Mouse (Mus musculus) midbrain, embryonic 16.5 days (tissue): ENCODE measurements around the gene Cntrob. TPM values are rescaled to one million over a fixed set of nuclear protein-coding genes. Genes with fewer than 3 reads are reported as not detected.
A peak's percentile ranks its signal among the peaks of the same experiment; 100 is the strongest.

Experiments
- ATAC-seq: fragments of 200-750 bp; cut with Nextera tagmentation; 2 replicates; pipeline ENCODE4 v1.8.0; 2017; ENCODE audit warnings: moderate TSS enrichment
- H3K27ac ChIP-seq: fragments of 300-500 bp; sonication (generic); 2 replicates; pipeline ENCODE4 v1.5.1; 2014; ENCODE audit warnings: mild to moderate bottlenecking, low read length, mixed read lengths
- H3K27me3 ChIP-seq: fragments of 300-500 bp; sonication (generic); 2 replicates; pipeline ENCODE4 v1.6.1; 2014; ENCODE audit warnings: low read depth, low read length, mixed read lengths; ENCODE audit not compliant: control insufficient read depth, insufficient read depth
- H3K36me3 ChIP-seq: fragments of 300-500 bp; sonication (generic); 2 replicates; pipeline ENCODE4 v1.6.1; 2014; ENCODE audit warnings: mild to moderate bottlenecking, low read length, moderate library complexity, mixed read lengths; ENCODE audit not compliant: control insufficient read depth, insufficient read depth
- H3K4me1 ChIP-seq: fragments of 300-500 bp; sonication (generic); 2 replicates; pipeline ENCODE4 v1.6.1; 2014; ENCODE audit warnings: mild to moderate bottlenecking, low read length, mixed read lengths; ENCODE audit not compliant: control insufficient read depth, insufficient read depth
- H3K4me2 ChIP-seq: fragments of 300-500 bp; sonication (generic); 2 replicates; pipeline ENCODE4 v1.6.1; 2014; ENCODE audit warnings: mild to moderate bottlenecking, low read length, mixed read lengths
- H3K4me3 ChIP-seq: fragments of 300-500 bp; sonication (generic); 2 replicates; pipeline ENCODE4 v1.5.1; 2014; ENCODE audit warnings: low read depth, mild to moderate bottlenecking, low read length, moderate library complexity, mixed read lengths
- H3K9ac ChIP-seq: fragments of 300-500 bp; sonication (generic); 2 replicates; pipeline ENCODE4 v1.6.1; 2014; ENCODE audit warnings: low read depth, low read length, mixed read lengths
- H3K9me3 ChIP-seq: fragments of 300-500 bp; sonication (generic); replicated peaks from 2 replicates; pipeline ENCODE4 v1.6.1; 2014; ENCODE audit warnings: mild to moderate bottlenecking, low read length, mixed read lengths; ENCODE audit not compliant: control insufficient read depth, poor library complexity, severe bottlenecking
- WGBS: fragments of 180-500 bp; shearing (Covaris S2); extraction: QIAGEN DNeasy Blood & Tissue Kit; methylation state at CpG from one replicate; pipeline ENCODE4 v1.1.7; 2014; 5-methylcytosine and 5-hydroxymethylcytosine counted together
- polyA plus RNA-seq: library from polyadenylated mRNA; unstranded; fragments of >200 nt; fragmentation: Nextera tagmentation; extraction: Ambion mirVana; gene quantifications from 2 replicates; pipeline ENCODE4 v1.2.1, GENCODE M21; 2015

The Cntrob gene
- polyA plus RNA-seq, 1 experiment from 2014 or later: 21.7 TPM

- Histone ChIP-seq H3K36me3 (no peaks in the 10 kb centered on the region), H3K9ac (no peak overlapping the region), H3K4me1 (peaks cover 24% of the 10 kb centered on the region; the same call in 1 of the 2 replicates), H3K4me3 (no peak overlapping the region), H3K27ac (no peak overlapping the region), H3K27me3 (no peaks in the 10 kb centered on the region; the same call in 1 of the 2 replicates), H3K4me2 (peak overlapping the region; percentile 70), H3K9me3 (no peaks in the 10 kb centered on the region)
- no peak for ATAC-seq
- WGBS: 95% methylated on average over 6 of the region's 6 CpGs
Measured at GRCm38 (mm10) chr11:69331152-69331551, 7.6 kb upstream of the Cntrob start.

- no peak for ATAC-seq
Measured at GRCm38 (mm10) chr11:69328517-69328916, 4.9 kb upstream of the Cntrob start.

GRCm38 (mm10) chr11:69327648-69328047, 4.1 kb upstream of the Cntrob start:
- H3K4me1 ChIP-seq: peaks cover 40% of the 10 kb centered on the region

More at GRCm38 (mm10) chr11:69328517-69328916, 4.9 kb upstream of the Cntrob start:
- Histone ChIP-seq H3K27ac (no peak overlapping the region), H3K36me3 (no peaks in the 10 kb centered on the region), H3K27me3 (no peaks in the 10 kb centered on the region; the same call in 1 of the 2 replicates), H3K4me3 (no peak overlapping the region), H3K4me2 (no peak overlapping the region), H3K9ac (no peak overlapping the region), H3K9me3 (no peaks in the 10 kb centered on the region), H3K4me1 (peaks cover 36% of the 10 kb centered on the region)
- 93% methylated on average over 6 of the region's 6 CpGs for WGBS

DNA sequence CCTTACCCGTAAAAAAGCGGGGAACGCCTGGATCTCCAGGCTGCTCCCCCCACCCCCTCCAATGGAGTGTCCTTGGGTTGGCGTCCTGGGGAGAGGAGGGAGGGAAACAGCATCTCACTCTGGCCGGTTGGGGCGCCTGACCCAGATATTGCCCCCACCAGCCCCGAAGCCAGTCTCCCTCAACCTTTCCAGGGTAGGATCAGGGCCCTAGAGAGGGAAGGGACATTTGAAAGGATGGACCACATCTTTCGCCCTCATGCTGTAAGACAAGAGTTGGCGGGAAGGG, 3.5 kb upstream of the Cntrob start:
- no peaks in the 10 kb centered on the region for H3K36me3 ChIP-seq
- no peaks in the 10 kb centered on the region for H3K9me3 ChIP-seq
- H3K4me3 ChIP-seq: peak overlapping the region; percentile 50
- no peak overlapping the region for H3K27ac ChIP-seq
- peak overlapping the region; percentile 78 for H3K4me2 ChIP-seq
- H3K4me1 ChIP-seq: peaks cover 41% of the 10 kb centered on the region
- no peak overlapping the region for H3K9ac ChIP-seq
- WGBS: 13% methylated on average over 9 of the region's 9 CpGs
- no peak for ATAC-seq
- H3K27me3 ChIP-seq: no peaks in the 10 kb centered on the region; the same call in 1 of the 2 replicates

More at GRCm38 (mm10) chr11:69327648-69328047, 4.1 kb upstream of the Cntrob start:
- no peaks in the 10 kb centered on the region; the same call in 1 of the 2 replicates for H3K27me3 ChIP-seq
- no peak overlapping the region for H3K4me2 ChIP-seq
- H3K27ac ChIP-seq: no peak overlapping the region
- ATAC-seq: no peak
- H3K9ac ChIP-seq: no peak overlapping the region
- H3K4me3 ChIP-seq: no peak overlapping the region
- no peaks in the 10 kb centered on the region for H3K9me3 ChIP-seq
- no peaks in the 10 kb centered on the region for H3K36me3 ChIP-seq
- 57% methylated on average over 6 of the region's 6 CpGs for WGBS

- under 1% methylated on average over 45 of the region's 45 CpGs for WGBS
- peak overlapping the region; percentile 50 for H3K4me3 ChIP-seq
Measured at GRCm38 (mm10) chr11:69326408-69327156, 3.0 kb upstream of the Cntrob start.

DNA sequence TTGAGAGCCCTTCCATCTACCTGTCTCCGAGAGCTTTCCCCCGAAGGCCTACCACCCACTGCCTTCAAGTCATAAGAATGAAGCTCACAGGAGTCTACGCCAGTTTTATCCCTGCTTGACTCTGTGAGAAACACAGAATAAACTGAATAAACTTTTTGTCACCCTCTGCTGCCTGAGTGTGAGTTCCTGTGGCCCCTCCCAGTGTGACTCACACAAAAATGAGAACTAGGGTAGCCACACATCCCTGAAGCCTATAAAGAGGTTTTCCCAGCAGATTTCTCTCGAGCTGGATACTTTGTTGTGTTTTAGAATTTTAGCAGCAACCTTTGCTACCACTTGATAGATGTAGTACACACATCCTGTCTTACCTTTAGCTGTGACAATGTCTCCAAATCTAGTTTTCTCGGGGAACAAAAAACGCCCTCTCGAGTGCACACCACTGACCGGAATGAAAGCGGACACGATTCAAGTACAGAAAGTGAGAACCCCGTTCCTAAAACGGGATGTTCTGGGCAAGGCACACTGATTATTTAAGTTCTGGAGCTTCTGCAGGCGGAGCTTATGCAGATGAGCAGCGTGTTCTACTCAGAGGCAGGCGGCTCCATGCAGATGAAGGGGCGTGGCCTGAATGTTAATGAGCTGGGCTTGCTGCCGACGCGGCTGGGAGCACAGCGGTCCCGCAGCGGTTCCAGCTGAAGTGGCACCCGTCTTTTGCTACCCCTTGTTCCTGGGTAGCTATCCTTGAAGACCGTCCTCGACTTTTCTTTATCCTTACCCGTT, 2.2 kb upstream of the Cntrob start, which contains the start of gene Kcnab3:
TSS of gene Kcnab3 (plus strand) at position 631 of the 780 bp plus-strand sequence.
- Histone ChIP-seq H3K27me3 (no peaks in the 10 kb centered on the region; the same call in 1 of the 2 replicates), H3K4me1 (peaks cover 39% of the 10 kb centered on the region), H3K4me2 (peak within 1 kb of the TSS; percentile 78), H3K9me3 (no peaks in the 10 kb centered on the region), H3K36me3 (no peaks in the 10 kb centered on the region), H3K4me3 (peak within 1 kb of the TSS; percentile 50), H3K27ac (no peak within 1 kb of the TSS; the same call in 1 of the 2 replicates), H3K9ac (peak within 1 kb of the TSS; percentile 73)
- 12% methylated on average over 26 of the region's 26 CpGs for WGBS
- peak; percentile 37; the same call in 1 of the 2 replicates for ATAC-seq

More at GRCm38 (mm10) chr11:69326408-69327156, 3.0 kb upstream of the Cntrob start:
- 0 out of 2 replicates have a peak, but pooled peaks have one; percentile 2 for ATAC-seq
- H3K27me3 ChIP-seq: no peaks in the 10 kb centered on the region; the same call in 1 of the 2 replicates
- no peak overlapping the region for H3K27ac ChIP-seq
- H3K9me3 ChIP-seq: no peaks in the 10 kb centered on the region
- peak overlapping the region; percentile 78 for H3K4me2 ChIP-seq
- no peaks in the 10 kb centered on the region for H3K36me3 ChIP-seq
- H3K4me1 ChIP-seq: peaks cover 43% of the 10 kb centered on the region
- H3K9ac ChIP-seq: peak overlapping the region; percentile 73

DNA sequence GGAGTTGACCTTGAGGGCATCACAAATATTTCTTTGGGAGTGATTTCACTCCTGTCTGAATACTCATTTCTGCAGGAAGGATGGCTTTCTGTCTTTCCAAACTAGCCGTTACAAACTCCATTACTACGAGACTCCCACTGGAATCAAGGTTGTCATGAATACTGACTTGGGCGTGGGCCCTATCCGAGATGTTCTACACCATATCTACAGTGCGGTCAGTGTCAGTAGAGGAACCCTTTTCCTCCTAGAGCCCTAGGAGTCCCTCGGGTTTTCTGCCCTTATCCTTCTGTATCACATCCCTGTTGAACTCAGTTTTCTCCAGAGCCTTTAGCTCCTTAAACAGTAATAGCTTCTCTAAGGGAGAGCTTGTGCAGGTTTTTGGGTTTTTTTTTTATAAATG, 1.2 kb upstream of the Cntrob start:
- no peak overlapping the region for H3K27ac ChIP-seq
- H3K9ac ChIP-seq: 0 out of 2 replicates have a peak overlapping the region, but pooled peaks have one; percentile 77
- peak overlapping the region; percentile 91 for H3K4me2 ChIP-seq
- H3K4me3 ChIP-seq: peak overlapping the region; percentile 68
- H3K36me3 ChIP-seq: 0 out of 2 replicates have a peak, but pooled peaks cover 1% of the 10 kb centered on the region
- H3K4me1 ChIP-seq: peaks cover 39% of the 10 kb centered on the region
- WGBS: 89% methylated on average over 6 of the region's 6 CpGs
- no peaks in the 10 kb centered on the region for H3K9me3 ChIP-seq
- H3K27me3 ChIP-seq: no peaks in the 10 kb centered on the region; the same call in 1 of the 2 replicates
- no peak for ATAC-seq

DNA sequence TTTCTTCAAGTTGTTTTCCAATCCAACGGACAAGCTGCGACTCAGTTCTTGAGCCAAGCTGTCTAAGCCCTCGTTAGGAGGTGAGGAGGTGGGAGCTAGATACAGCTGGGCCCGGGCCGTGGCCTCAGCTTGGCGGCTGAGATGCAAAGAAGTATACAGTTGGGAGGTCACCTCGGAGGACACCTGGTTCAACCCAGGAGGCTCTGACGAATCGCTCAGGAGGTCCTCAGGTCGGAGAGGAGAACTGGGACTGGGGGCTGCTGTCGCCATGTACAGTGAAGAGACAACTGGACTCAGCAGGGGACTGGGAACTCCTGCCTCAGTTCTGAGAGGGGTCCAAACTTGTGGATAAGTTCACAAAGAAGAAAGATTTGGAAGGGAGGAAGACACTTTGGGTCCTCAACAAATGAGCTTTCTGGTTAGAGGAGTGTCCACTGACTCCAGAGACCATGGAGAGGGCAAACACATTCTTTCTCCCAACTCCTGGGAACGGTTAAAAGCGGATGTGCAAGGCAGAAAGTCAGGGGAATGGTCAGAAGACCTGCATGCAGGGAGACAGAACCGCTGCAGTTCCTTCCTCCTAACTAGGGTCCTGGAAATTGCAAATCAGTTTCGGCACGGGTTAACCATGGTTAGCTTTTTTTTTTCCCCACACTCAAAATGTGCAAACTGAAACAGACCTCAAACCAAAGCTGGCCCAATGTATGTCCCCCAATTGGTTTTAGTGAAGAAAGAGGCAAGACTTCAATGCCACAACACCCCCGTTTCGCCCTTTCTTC, 693 bp downstream of the Cntrob start:
- Histone ChIP-seq H3K4me2 (peak overlapping the region; percentile 82), H3K4me1 (peaks cover 39% of the 10 kb centered on the region), H3K27ac (peak overlapping the region; percentile 92), H3K4me3 (peak overlapping the region; percentile 68), H3K27me3 (no peaks in the 10 kb centered on the region; the same call in 1 of the 2 replicates), H3K9ac (peak overlapping the region; percentile 87), H3K36me3 (peaks cover 8% of the 10 kb centered on the region; the same call in 1 of the 2 replicates), H3K9me3 (no peaks in the 10 kb centered on the region)
- no peak for ATAC-seq
- WGBS: 22% methylated on average over 18 of the region's 18 CpGs
